Mouse (Mus musculus) gastrocnemius, postnatal 10 days (tissue): Measurements from ENCODE around the gene Gpnmb. TPM values are rescaled to one million over a fixed set of nuclear protein-coding genes. Genes with fewer than 3 reads are reported as not detected.

Experiments
- DNase-seq: peaks from one replicate; pipeline ENCODE4 v3.0.0; 2021; ENCODE audit warnings: mixed read lengths
- total RNA-seq, 2 experiments: library from RNA; stranded (reverse); gene quantifications; 2 replicates each; pipeline ENCODE4 v1.2.3; 2021

Gpnmb gene
- total RNA-seq, 2 experiments from 2014 or later: 1.8 to 2.4 TPM

- DNase-seq: no peak
Measured at GRCm38 (mm10) chr6:49097596-49098110, 61.3 kb downstream of the Gpnmb start.

- no peak for DNase-seq
Measured at GRCm38 (mm10) chr6:49099086-49099485, 62.7 kb downstream of the Gpnmb start.

GRCm38 (mm10) chr6:49106746-49107500 is 70.6 kb downstream of the Gpnmb start:
- DNase-seq: no peak

GRCm38 (mm10) chr6:49109196-49109595 is 72.8 kb downstream of the Gpnmb start:
- DNase-seq: no peak

GRCm38 (mm10) chr6:49113895-49114294 is 77.5 kb downstream of the Gpnmb start:
- no peak for DNase-seq

GRCm38 (mm10) chr6:49114457-49114856 is 78.1 kb downstream of the Gpnmb start:
- DNase-seq: no peak

- no peak for DNase-seq
Measured at GRCm38 (mm10) chr6:49115550-49115949, 79.2 kb downstream of the Gpnmb start.

- DNase-seq: no peak
Measured at GRCm38 (mm10) chr6:49116241-49116640, 79.9 kb downstream of the Gpnmb start.

GRCm38 (mm10) chr6:49118446-49118845 is 82.1 kb downstream of the Gpnmb start:
- no peak for DNase-seq

GRCm38 (mm10) chr6:49119462-49120135 is 83.3 kb downstream of the Gpnmb start:
- DNase-seq: no peak

GRCm38 (mm10) chr6:49120370-49120769 is 84.0 kb downstream of the Gpnmb start:
- DNase-seq: no peak

Other genes with a start within 250 kb of the Gpnmb start
- 10 to 100 TPM; 10.8 to 15.2 TPM for gene Tmem176a, start 195.6 kb upstream of the Gpnmb start, total RNA-seq
- gene Tmem176b, start 195.1 kb upstream of the Gpnmb start, total RNA-seq: 10 to 100 TPM; 32.9 to 45.7 TPM
- gene Aoc1, start 163.7 kb upstream of the Gpnmb start, total RNA-seq: not detected
- gene 1600015I10Rik, start 106.7 kb upstream of the Gpnmb start, total RNA-seq: not detected
- gene Doxl2, start 61.6 kb upstream of the Gpnmb start, total RNA-seq: not detected
- not detected for gene Svs1, start 49.7 kb upstream of the Gpnmb start, total RNA-seq
- 10 to 100 TPM; 50.7 to 56.9 TPM for gene Malsu1, start 37.2 kb downstream of the Gpnmb start, total RNA-seq
- gene Igf2bp3, start 178.4 kb downstream of the Gpnmb start, total RNA-seq: 1 to 10 TPM; 4.3 to 5.5 TPM
- 10 to 100 TPM; 20.7 to 30.8 TPM for gene Tra2a, start 227.5 kb downstream of the Gpnmb start, total RNA-seq